Mouse (Mus musculus) urinary bladder, adult 2 months (tissue): Measurements from ENCODE around the gene Krtap31-1. TPM values are rescaled to one million over a fixed set of nuclear protein-coding genes. Genes with fewer than 3 reads are reported as not detected.
"Not testable (repeated sequence)": the region's sequence is repeated elsewhere in the genome, so short reads cannot be mapped to it uniquely, and the experiment has no call there.

Experiments
- DNase-seq: peaks from one replicate; pipeline ENCODE4 v3.0.0; 2022; ENCODE audit warnings: low spot score
- polyA plus RNA-seq: library from polyadenylated mRNA; depleted of rRNA; stranded (reverse); fragments of >200 nt; gene quantifications from 2 replicates; pipeline ENCODE4 v1.2.3, GENCODE M21; 2012; rRNA removed

The Krtap31-1 gene
- polyA plus RNA-seq, result not detected in 2 replicates

- no peak for DNase-seq
Measured at GRCm38 (mm10) chr11:99907620-99908019, at the start of gene Krtap31-1. Gene Krtap31-1, plus strand, starts transcription at chr11:99907920.

GRCm38 (mm10) chr11:99858761-99859160, 49.0 kb upstream of the Krtap31-1 start:
- no peak for DNase-seq

GRCm38 (mm10) chr11:99864176-99864575, 43.5 kb upstream of the Krtap31-1 start, which contains the start of gene Gm11559:
Gene Gm11559, plus strand, starts transcription at chr11:99864476.
- not testable (repeated sequence) for DNase-seq

- not testable (repeated sequence) for DNase-seq
Measured at GRCm38 (mm10) chr11:99873089-99873488, 34.6 kb upstream of the Krtap31-1 start, which contains the start of gene Krtap9-1. Gene Krtap9-1, plus strand, starts transcription at chr11:99873389.

GRCm38 (mm10) chr11:99878887-99879286, 28.8 kb upstream of the Krtap31-1 start, which contains the start of gene Gm11567:
Gene Gm11567, plus strand, starts transcription at chr11:99879187.
- not testable (repeated sequence) for DNase-seq

- no peak for DNase-seq
Measured at GRCm38 (mm10) chr11:99914451-99914850, 6.7 kb downstream of the Krtap31-1 start, which contains the start of gene Gm11565. Gene Gm11565, plus strand, starts transcription at chr11:99914751.

GRCm38 (mm10) chr11:99935991-99936390, 28.3 kb downstream of the Krtap31-1 start, which contains the start of gene Krtap31-2:
Gene Krtap31-2, plus strand, starts transcription at chr11:99936291.
- DNase-seq, result no peak

- no peak for DNase-seq
Measured at GRCm38 (mm10) chr11:99937751-99938264, 30.1 kb downstream of the Krtap31-1 start.

GRCm38 (mm10) chr11:99948175-99948574, 40.5 kb downstream of the Krtap31-1 start, which contains the start of gene Krtap9-5:
Gene Krtap9-5, plus strand, starts transcription at chr11:99948475.
- no peak for DNase-seq

Other genes starting within 250 kb of the Krtap31-1 start
- gene Gm11563, start 249.0 kb upstream of the Krtap31-1 start, polyA plus RNA-seq, result not detected in 2 replicates
- not detected in 2 replicates for gene Krtap4-6, start 242.0 kb upstream of the Krtap31-1 start, polyA plus RNA-seq
- not detected in 2 replicates for gene Gm14190, start 217.2 kb upstream of the Krtap31-1 start, polyA plus RNA-seq
- not detected in 2 replicates for gene Gm14180, start 173.6 kb upstream of the Krtap31-1 start, polyA plus RNA-seq
- not detected in 2 replicates for gene Gm11595, start 135.0 kb upstream of the Krtap31-1 start, polyA plus RNA-seq
- not detected in 2 replicates for gene Krtap4-8, start 127.2 kb upstream of the Krtap31-1 start, polyA plus RNA-seq
- gene Krtap4-9, start 122.7 kb upstream of the Krtap31-1 start, polyA plus RNA-seq, result not detected in 2 replicates
- 0.06 TPM in 1 of 2 replicates, not detected in the other for gene Gm11596, start 114.5 kb upstream of the Krtap31-1 start, polyA plus RNA-seq
- 0.08 TPM in 1 of 2 replicates, not detected in the other for gene Gm11569, start 109.0 kb upstream of the Krtap31-1 start, polyA plus RNA-seq
- gene Gm11554, start 103.5 kb upstream of the Krtap31-1 start, polyA plus RNA-seq, result not detected in 2 replicates
- 0.18 and 0.24 TPM in 2 replicates for gene Krtap4-13, start 98.0 kb upstream of the Krtap31-1 start, polyA plus RNA-seq
- gene Gm11564, start 92.3 kb upstream of the Krtap31-1 start, polyA plus RNA-seq, result not detected in 2 replicates
- gene 2300003K06Rik, start 69.9 kb upstream of the Krtap31-1 start, polyA plus RNA-seq, result not detected in 2 replicates
- 0.07 and 0.08 TPM in 2 replicates for gene Krtap4-16, start 56.3 kb upstream of the Krtap31-1 start, polyA plus RNA-seq
- not detected in 2 replicates for gene Gm11568, start 50.0 kb upstream of the Krtap31-1 start, polyA plus RNA-seq
- gene Gm11559, start 43.4 kb upstream of the Krtap31-1 start, polyA plus RNA-seq, result not detected in 2 replicates
- not detected in 2 replicates for gene Krtap9-1, start 34.5 kb upstream of the Krtap31-1 start, polyA plus RNA-seq
- not detected in 2 replicates for gene Gm11567, start 28.7 kb upstream of the Krtap31-1 start, polyA plus RNA-seq
- not detected in 2 replicates for gene Gm11565, start 6.8 kb downstream of the Krtap31-1 start, polyA plus RNA-seq
- not detected in 2 replicates for gene Krtap31-2, start 28.4 kb downstream of the Krtap31-1 start, polyA plus RNA-seq
- not detected in 2 replicates for gene Krtap9-5, start 40.6 kb downstream of the Krtap31-1 start, polyA plus RNA-seq
- not detected in 2 replicates for gene Krtap29-1, start 71.1 kb downstream of the Krtap31-1 start, polyA plus RNA-seq
- gene Krtap16-1, start 78.7 kb downstream of the Krtap31-1 start, polyA plus RNA-seq, result not detected in 2 replicates
- not detected in 2 replicates for gene Krtap17-1, start 86.1 kb downstream of the Krtap31-1 start, polyA plus RNA-seq
- 0.04 and 0.11 TPM in 2 replicates for gene Krt33a, start 108.3 kb downstream of the Krtap31-1 start, polyA plus RNA-seq
- not detected in 2 replicates for gene Krt33b, start 121.9 kb downstream of the Krtap31-1 start, polyA plus RNA-seq
- gene Krt34, start 133.6 kb downstream of the Krtap31-1 start, polyA plus RNA-seq, result not detected in 2 replicates
- not detected in 2 replicates for gene Krt31, start 142.6 kb downstream of the Krtap31-1 start, polyA plus RNA-seq
- gene Krt32, start 180.3 kb downstream of the Krtap31-1 start, polyA plus RNA-seq, result not detected in 2 replicates
- 0.04 and 0.06 TPM in 2 replicates for gene Krt35, start 188.3 kb downstream of the Krtap31-1 start, polyA plus RNA-seq
- 0.22 and 0.33 TPM in 2 replicates for gene Krt36, start 197.7 kb downstream of the Krtap31-1 start, polyA plus RNA-seq
- 0.37 and 0.91 TPM in 2 replicates for gene Krt13, start 213.6 kb downstream of the Krtap31-1 start, polyA plus RNA-seq
- gene Krt15, start 228.0 kb downstream of the Krtap31-1 start, polyA plus RNA-seq, result 622 and 677 TPM in 2 replicates
- 814 and 933 TPM in 2 replicates for gene Krt19, start 240.7 kb downstream of the Krtap31-1 start, polyA plus RNA-seq